Mouse (Mus musculus) G1E (cell line): ENCODE data around the gene Sypl2.

Experiments
- CTCF ChIP-seq: IDR thresholded peaks from 2 replicates; pipeline ENCODE4 v1.5.1; 2012; ENCODE audit warnings: low read depth, low read length, inconsistent platforms, mixed read lengths
- GATA1 ChIP-seq: IDR thresholded peaks from 2 replicates; pipeline ENCODE4 v1.6.1; 2012; ENCODE audit warnings: borderline replicate concordance, low read length, inconsistent platforms, mixed read lengths
- GATA2 ChIP-seq: IDR thresholded peaks from 2 replicates; pipeline ENCODE4 v1.6.1; 2012; ENCODE audit warnings: low read depth, low read length, inconsistent platforms, borderline replicate concordance
- POLR2AphosphoS5 ChIP-seq: IDR thresholded peaks from 2 replicates; pipeline ENCODE4 v1.6.1; 2012; ENCODE audit warnings: low read depth, low read length, inconsistent platforms; ENCODE audit not compliant: insufficient replicate concordance

DNA sequence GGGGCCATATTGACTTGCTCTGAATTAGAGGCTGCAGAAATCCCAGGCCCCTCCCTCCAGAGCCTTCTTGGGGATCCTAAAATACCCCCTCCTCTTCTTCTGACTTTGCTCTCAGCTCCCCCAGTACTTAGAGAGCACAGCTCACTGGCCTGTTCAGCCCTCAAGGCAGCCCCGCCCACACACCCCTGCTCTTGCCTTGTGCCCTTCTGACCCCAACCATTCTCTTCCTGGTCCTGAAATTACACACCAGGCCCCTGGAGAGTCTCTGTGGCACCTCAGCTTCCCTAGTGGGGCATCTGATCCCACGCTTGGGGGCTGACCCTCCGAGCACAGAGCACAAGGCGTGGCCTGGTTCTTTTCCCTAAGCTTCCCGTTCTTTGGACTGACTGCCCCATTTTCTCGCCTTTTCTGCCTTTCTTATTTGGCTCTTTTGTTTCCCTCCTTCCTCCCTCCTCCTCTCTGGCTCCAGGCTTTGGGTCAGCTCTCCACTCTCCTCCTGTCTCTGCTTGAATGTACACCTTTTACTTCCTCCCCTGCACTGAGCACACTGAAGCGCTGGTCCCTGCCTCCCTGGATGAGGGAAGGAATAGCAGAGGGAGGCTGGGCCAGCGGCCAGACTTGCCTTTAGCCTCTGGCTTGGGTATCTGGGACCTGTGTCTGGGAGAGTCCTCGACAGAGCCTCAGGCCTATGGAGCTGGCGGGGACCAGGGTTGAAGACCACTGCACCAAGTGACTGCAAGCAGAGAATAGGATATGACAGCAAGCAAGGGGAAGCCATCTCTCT is 60.7 kb downstream of the Sypl2 start:
- no peak for TF ChIP-seq CTCF
- TF ChIP-seq GATA2, result no peak
- no peak for TF ChIP-seq GATA1
- TF ChIP-seq POLR2AphosphoS5, result no peak
